Mouse (Mus musculus) gastrocnemius, adult 2 months (tissue): ENCODE measurements at regions not wholly inside any gene's neighbourhood (a gene's known extent, or its start where the extent isn't known, plus 50 kb on each side); places are given as distances from the start of the nearest gene placed in this dataset.

Experiments
- DNase-seq: peaks from one replicate; pipeline ENCODE4 v3.0.0; 2022
- H3K27ac ChIP-seq: fragments of 200-600 bp; 2 replicates; pipeline ENCODE4 v1.8.1; 2022; ENCODE audit warnings: mild to moderate bottlenecking
- H3K4me3 ChIP-seq: fragments of 200-600 bp; 2 replicates; pipeline ENCODE4 v1.8.1; 2022; ENCODE audit warnings: mild to moderate bottlenecking, moderate library complexity
- CTCF ChIP-seq: fragments of 200-600 bp; IDR thresholded peaks from 2 replicates; pipeline ENCODE4 v1.8.1; 2022; ENCODE audit warnings: antibody characterized with exemption, mild to moderate bottlenecking, moderate library complexity
- intact Hi-C: fragments of 180-260 bp; cut with DNase I; formaldehyde crosslinking; loops from one replicate; pipeline ENCODE4 v1.15.1; 2025

DNA sequence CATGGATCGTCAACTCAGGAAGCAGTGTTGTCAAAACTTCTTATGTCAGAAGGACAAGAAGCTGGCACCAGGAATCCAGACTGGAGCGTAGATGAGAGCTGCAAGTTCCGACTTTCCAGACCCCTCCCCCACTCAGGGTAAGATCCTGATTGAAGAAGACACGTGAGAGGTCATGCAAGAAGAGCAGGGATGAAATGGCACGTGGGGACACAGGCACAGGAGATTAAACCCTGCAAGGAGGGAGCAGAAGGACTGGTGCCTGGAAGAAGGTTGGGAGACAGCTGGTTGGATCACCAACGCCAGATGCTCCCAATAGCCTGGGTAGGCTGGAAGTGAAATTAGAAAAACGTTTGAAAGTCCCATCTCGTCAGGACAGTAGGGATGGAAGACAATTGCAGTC lies 191.3 kb downstream of the Sox9 start:
- no peak overlapping the region for H3K27ac ChIP-seq
- intact Hi-C loops: no loop called here
- no peak for TF ChIP-seq CTCF
- H3K4me3 ChIP-seq: no peak overlapping the region
- no peak for DNase-seq

DNA sequence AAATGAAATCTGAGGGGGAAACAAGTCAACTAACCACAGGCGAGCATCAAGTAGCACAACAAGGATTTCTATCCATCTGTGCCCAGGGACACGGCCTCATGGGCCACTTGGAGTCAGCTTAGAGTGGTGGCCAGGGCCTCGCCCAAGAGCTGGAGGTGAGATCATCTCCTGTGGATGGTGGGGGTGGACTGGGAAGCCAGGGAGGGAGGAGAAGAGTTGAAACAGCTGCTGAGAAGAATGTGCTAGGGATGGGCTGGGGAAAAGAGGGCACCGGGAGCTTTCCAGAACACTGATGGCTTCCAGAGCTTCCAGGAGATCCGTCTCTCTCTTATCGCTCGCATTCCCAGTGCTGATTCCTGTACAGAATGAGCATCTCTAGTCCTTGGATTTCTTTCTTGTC lies 192.9 kb downstream of the Sox9 start:
- no peak for TF ChIP-seq CTCF
- Histone ChIP-seq H3K27ac (no peak overlapping the region), H3K4me3 (no peak overlapping the region)
- peak; percentile 47 for DNase-seq
- intact Hi-C loops: no loop called here

DNA sequence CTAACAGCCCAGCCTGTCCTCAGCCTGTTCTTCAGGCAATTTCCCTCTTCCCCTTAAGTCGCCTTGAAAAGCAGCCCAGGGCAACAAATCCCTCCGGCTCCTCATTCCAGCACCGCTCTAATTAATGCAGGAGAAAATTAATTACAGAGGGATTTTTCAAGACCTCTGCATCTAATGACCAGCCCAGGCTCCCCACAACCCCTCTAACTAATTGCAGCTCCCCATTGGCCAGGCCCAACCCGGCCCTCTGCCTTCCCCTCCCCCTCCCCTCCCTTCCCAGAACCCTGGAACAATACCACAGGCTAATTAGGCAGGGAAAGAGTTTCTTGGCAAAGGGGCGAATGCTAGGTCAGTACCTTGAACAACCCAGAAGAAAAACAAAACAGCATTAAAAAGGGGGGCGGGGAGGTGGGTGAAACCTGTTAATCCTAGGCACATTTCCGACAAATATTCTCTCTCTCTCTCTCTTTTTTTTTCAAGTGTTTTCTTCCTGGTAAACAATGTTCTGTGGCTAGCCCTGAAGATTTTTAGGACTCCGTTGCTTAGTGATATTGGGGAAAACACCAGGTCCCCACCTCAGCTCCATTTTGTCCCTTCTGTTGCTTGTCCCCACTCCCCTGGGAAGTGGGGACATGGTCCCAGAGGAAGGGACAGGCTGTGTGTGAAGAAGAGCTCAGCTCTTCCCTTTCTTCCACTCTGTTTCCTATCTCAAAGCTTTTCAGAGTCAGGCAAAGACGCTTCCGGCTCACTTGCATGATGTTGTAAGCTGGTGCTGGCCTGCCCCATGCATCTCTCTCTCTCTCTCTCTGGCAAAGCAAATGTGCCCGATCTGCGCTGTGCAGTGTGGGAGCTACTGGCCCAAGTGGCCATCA lies 195.1 kb downstream of the Sox9 start:
- intact Hi-C loops: no loop called here
- no peak overlapping the region for H3K27ac ChIP-seq
- H3K4me3 ChIP-seq: no peak overlapping the region
- TF ChIP-seq CTCF: no peak
- DNase-seq: no peak

DNA sequence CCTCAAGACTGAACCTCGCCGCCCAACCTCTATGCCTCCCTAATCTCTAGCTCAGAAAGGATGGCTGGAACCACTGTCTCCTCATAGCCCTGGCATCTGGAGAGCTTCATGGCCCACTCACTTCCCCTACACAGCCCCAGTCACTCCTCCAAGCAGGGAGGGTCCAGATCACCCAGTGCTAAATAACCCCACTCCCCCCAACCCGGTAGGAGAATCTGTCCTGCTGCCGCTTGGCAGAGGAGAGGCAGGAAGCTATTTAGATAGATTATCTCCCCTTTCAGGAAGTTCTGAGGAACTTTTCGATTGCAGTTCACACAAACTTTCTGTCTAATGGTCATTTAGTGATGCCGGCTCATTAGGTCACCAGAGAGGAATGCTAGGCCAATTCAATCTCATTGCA lies 196.9 kb downstream of the Sox9 start:
- Histone ChIP-seq H3K4me3 (no peak overlapping the region), H3K27ac (no peak overlapping the region)
- intact Hi-C loops: no loop called here
- DNase-seq: no peak
- no peak for TF ChIP-seq CTCF

DNA sequence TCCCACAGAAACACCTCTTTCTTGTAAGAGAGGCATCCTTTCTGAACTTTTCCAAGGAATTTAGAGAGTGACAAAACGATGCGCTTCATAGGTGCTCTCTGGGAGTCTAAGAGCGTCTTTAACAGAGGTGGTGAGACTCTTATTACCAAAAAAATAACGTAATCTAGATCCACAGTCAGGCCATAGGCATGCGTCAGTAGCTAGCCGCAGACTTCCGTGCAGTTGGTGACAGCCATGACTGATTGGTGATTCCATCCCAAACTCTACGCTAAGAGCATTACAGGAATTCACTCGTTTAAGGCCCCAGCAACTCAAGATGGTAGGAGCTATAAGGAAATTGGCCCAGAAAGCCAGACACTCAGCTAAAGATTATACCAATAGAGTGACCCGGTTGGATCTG lies 197.4 kb downstream of the Sox9 start:
- no peak overlapping the region for H3K4me3 ChIP-seq
- TF ChIP-seq CTCF: no peak
- DNase-seq: no peak
- intact Hi-C loops: no loop called here
- no peak overlapping the region for H3K27ac ChIP-seq

DNA sequence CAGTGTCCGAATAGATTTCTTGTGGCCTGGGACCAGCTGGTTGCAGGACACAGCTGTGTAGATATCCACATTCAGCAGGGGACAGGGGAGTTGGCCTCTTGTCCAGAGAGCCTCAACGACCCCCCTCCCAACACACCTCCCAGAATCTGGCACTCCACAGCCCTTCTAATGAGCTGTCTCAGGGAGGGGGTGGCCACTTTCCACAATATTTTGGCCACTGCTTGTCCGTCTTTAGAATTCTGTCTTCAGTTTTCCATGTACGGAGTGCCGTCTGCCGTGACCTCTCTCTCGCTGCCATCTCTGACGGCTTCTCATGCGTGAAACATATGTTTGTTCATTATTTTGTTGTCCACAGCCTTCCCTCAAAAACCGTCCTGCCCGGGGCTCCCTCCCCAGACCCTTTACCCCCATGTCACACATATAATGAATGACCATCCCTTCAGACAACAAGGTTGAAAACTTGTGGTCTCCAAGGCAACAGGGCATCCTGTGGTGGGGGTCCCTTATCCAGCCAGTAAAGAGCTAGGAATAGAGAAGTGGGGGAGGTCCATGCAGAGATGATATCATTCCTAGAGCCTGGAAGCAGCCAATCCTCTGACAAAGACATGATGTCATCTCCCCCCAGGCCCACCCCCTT lies 200.3 kb downstream of the Sox9 start:
- DNase-seq: no peak
- intact Hi-C loops: no loop called here
- TF ChIP-seq CTCF: no peak
- no peak overlapping the region for H3K4me3 ChIP-seq
- H3K27ac ChIP-seq: no peak overlapping the region

DNA sequence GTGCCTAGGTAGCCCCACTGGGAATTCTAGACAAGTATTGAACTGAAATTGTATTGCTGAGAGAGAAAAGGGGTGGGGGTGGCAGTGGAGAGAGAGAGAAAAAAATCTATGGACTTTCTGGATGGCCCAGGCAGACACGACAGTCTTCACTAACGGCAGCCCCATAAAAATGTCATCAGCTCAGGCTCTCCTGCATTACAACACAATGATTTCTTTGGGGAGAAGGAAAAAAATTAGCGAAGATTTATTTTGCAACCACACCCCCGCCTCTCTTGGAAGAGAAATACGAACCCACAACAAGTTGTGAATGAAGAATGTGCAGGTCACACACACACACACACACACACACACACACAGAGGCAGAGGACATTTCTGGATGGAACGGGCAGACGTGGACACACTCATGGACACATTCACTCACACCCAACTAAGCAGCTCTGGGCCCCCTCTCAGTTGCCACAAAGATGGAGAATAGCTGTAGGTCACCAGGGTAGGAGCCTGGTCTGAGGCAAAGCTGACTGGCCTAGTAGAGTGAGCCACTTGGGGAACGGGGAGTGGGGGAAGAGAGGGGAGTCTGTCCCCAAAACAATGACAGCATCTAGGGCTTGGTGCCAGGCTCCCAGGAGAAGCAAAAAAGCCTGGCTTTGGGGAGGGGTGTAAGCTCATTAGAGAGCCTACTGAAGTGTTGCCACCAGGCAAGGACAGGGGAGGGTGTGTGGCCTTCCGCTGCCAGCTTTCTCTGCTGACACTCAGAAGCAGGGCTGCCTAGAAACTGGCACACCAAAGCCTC lies 201.0 kb downstream of the Sox9 start:
- intact Hi-C loops: no loop called here
- peak; percentile 36 for DNase-seq
- no peak for TF ChIP-seq CTCF

DNA sequence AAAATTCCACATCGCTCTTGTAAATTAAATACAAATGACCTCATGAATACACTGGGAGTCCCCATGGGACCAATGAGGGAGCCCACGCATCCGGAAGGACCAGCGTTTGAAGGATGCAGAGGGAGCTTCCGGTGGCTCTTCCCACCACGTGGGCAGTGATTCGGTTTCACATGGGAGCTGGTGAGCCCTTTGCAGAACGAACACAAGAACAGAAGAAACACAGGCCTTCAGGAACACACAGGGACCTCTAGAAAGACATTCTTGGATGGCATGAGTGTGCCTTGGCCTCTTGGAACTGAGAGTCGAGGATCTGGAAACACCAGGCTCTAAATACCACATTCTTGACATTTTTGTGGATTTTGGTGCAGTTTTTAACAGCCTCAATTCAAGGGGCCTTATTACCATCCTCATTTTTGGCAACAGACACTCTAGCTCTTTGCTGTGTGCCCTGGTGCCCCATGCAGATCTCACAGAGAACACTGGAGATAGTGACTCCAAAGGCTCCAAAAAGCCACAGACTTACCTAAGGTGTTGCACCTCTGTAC lies 204.1 kb downstream of the Sox9 start:
- no peak for DNase-seq
- no peak overlapping the region for H3K4me3 ChIP-seq
- TF ChIP-seq CTCF: no peak
- H3K27ac ChIP-seq: no peak overlapping the region
- intact Hi-C loops: no loop called here

More for the DNA sequence above, 201.0 kb downstream of the Sox9 start:
- Histone ChIP-seq H3K4me3 (no peak overlapping the region), H3K27ac (no peak overlapping the region)

DNA sequence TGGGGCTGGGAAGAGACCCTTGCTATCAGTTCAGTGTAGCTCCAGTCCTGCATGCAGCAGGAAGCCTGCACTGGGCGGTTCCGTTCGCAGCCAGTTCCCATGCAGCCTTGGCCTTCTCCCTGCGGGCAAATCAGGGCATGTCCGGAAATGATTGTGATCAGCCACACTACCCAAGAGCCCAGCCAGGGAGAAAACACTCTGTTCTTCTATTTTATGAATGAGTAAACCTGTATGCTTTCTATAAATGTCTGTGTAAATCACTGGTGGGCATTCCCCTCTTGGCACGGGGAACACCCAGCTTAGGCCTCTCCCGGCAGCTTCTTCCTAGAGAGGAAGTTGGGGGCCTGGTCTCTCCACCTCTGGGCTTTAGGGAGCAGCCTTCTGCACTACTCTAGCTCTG lies 205.8 kb downstream of the Sox9 start:
- intact Hi-C loops: no loop called here

DNA sequence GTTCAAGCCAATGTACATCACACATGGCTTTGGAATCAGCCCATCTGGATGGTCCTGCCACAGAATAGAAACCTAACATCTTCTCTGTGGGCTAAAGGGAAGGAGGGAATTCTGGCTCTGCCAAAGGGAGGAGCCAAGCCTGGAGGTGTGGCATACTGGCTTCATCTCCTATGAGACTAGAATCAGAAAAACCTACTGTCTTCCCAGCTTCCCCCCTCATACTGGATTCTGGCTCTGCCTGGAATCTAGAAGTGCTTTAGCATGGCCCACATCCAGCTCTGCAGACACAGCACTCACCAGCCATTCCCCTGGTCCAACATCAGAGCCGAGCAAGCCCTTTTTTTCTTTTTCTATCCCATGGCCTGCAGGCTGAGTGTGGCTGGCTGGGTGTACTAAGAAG lies 206.9 kb downstream of the Sox9 start:
- Histone ChIP-seq H3K4me3 (no peak overlapping the region), H3K27ac (no peak overlapping the region)
- no peak for TF ChIP-seq CTCF
- intact Hi-C loops: no loop called here
- DNase-seq: no peak

More for the DNA sequence above, 205.8 kb downstream of the Sox9 start:
- TF ChIP-seq CTCF: no peak
- no peak overlapping the region for H3K27ac ChIP-seq
- no peak overlapping the region for H3K4me3 ChIP-seq
- no peak for DNase-seq

DNA sequence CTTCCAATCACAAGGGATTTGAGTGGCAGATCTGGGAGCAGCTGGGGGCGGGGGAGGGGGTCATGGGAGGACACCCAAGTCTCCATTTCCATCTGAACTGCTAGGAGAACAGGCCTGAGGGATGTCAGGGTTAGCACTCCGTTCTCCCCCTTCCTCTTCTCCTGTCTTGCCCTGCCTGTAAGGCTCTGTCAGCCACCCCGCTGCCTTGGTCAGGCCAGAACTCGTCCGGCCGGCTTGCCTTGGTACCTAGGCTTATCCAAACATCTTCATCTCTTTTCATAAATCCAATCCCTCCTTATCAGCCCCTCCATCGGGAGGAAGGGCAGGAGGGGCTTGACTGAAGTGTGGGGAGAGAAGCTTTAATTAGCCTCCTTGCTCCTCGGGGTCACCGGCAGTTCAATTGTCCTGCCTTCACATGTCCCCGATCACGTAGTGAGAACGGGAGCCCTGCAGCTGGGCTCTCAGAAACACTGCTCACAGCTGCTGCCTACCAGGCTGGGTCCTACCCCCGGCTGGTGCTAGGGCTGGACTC lies 208.0 kb downstream of the Sox9 start:
- TF ChIP-seq CTCF: no peak
- no peak for DNase-seq
- Histone ChIP-seq H3K27ac (no peak overlapping the region), H3K4me3 (no peak overlapping the region)
- intact Hi-C loops: no loop called here

DNA sequence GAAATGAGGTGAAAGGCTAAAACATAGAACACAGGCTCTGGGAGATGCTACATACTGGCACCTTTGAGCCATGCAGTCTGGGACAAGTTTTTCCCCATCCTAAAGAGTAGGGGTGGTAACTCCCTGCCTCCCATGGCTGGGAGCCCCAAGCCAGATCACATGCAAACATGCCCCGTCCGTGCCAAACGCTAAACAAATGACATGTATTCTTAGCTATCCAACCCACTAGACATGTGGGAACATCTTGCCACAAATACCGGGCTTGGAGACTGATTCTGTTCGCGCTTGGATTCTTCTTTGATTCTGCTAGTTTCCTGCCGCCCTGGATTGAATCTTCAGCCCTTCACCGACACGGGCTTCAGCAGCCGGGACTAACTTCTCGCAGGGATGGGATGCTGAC lies 208.7 kb downstream of the Sox9 start:
- TF ChIP-seq CTCF: no peak
- intact Hi-C loops: no loop called here
- DNase-seq: no peak
- H3K27ac ChIP-seq: no peak overlapping the region
- H3K4me3 ChIP-seq: no peak overlapping the region

DNA sequence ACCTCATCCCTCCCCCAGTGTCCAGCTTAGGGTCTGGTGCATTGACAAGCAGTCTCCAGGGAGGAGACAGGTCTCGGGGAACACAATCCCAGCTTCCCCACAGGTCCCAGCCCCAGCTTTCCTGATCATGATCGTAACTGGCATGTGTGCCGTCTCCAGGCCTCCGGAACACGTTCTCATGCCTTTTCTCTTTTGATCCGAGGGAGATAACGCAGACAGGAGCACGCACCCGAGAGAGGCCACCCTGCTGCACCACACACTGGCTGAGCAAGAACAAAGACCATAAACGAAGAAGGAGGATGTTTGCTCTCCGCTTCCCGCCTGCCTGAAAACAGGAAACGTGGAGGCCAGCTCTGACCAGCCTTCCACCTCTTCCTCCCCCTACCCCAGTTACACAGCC lies 209.8 kb downstream of the Sox9 start:
- no peak for TF ChIP-seq CTCF
- Histone ChIP-seq H3K4me3 (no peak overlapping the region), H3K27ac (no peak overlapping the region)
- intact Hi-C loops: no loop called here
- DNase-seq: no peak
